Mouse (Mus musculus): Measurements from ENCODE around the gene Ehbp1.

The Ehbp1 gene

DNA sequence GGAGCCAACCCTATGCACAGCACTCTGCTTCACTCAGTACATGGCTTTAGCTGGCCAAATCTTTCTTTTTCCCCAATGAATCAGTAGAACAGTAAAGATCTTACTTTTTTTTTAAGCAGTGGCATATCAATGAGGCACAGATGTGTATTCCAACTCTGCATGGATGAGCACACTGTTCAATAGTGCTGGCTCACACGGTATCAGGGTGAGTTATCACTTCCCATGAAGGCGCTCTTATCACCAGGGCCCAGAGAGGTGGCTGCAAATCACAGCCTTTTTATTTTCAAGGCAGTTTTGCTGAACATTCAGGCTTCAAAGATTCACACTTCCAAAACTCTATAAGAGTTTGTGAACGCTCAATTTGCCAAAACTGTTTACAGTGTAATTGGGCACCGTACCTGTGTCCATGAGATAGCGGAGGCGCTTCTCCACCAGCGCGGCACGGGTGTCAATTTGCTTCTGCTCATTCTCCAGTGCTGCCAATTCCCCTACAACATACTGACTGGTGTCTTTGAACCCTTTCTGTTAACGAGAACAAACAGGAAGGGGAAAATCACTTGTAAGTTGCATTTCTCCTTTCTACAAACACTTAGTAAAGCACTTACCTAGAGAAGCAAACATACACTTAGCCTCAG, 288.9 kb downstream of the Ehbp1 start:
- DNase-seq: no peak

DNA sequence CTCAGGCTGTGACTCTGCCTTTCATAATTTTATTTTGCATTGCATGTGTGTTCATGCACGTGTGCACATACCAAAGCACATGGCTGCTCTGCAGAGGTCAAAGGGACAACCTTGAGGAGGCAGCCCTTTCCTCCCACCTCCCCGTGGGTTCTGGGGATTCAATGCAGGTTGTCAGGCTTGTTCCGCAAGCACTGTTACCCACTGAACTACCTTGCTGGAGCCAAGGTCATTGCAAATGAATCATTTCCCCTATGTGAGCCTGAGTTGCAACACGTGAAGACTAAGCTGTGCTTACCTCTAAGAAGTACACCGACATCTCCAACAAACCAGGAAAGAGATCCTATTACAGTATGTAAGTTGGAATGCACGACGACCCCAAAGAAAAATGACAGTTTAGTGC, 291.2 kb downstream of the Ehbp1 start:
- no peak for DNase-seq

DNA sequence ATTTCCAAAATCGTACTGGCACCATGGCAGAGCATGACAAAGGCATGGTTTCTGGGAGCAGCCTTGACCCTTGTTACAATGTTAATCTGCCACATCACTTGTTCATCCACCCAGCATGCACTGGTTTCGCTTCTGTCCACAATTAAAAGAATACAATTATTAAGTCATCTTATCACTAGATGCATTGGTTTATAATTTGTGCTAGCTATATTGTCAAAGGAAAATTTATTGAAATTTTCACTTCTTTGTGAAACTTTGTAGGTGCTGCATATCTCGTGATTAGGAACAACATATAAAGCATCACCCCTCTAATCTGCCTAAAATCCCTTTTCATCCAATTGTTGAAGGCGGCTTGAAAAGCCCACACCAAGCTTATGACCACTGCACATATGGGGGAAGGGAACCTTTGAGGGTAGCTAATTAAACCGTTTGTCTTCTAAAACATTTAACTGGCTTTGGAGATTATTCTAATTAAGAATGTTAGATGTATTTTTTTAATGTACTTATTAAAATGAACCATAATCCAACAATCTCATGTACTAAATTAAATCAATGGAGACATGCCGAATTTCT, 302.2 kb downstream of the Ehbp1 start:
- DNase-seq: peak; percentile 78

DNA sequence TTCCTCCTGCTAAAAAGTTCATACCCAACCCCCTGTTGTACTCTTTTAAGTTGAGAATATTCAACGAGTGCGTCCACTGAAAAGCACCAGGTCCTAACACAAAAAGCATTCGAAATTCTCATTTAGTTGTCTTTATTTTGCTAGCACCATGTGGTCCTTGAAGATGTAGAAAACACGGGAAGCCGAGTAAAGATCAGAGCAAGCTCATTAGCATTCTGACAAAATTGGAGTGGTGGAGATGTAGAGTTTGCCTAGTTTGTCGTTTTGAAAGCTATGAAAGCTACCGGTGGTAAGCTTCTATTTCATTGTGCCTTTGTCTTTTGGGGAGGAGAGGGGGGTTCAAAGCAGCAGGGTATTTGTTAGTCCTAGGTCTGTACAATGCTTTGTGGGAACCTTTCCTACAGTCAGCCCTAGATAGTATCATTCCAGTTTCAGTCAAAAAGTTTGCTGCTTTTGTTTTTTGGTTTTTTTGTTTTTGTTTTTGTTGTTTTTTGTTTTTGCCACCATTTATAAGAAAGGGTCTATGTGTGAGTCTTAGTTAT, 307.5 kb downstream of the Ehbp1 start:
- no peak for DNase-seq

DNA sequence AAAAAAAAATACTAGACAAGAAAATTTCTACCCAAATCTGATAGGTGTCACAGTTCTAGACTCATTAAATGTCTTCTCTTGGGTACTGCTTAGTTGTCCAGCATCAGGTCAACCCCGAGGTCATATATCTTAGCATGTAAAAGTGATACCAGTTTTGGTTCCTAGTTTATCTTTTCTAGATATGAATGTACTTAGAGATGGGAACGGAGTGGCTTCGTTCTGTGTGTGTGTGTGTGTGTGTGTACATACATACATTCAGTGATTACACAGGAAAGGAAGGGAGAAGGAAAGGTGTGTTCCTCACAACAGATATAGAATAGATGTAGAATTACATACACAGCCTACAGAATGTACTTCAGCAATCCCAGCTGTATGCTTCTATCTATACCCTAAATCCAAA, 308.5 kb downstream of the Ehbp1 start:
- DNase-seq: no peak

DNA sequence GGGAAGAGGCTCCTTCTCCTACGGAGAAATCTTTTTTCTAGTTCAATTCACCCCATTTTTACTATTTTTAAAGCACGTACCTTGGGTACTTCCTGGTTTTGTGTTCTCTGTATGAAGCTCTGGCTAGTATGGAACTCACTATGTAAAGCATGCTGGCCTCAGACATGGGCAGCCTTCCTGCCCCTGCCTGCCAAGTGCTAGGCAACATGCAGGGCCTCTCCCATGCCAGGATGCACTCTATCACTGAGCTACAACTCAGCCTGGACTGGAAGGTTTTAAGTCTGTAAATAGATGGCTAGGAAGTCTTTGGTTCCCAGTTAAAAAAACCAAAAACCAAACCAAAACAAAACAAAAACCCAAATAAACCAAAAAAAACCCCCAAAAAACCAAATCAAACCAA, 321.5 kb downstream of the Ehbp1 start:
- DNase-seq: no peak

DNA sequence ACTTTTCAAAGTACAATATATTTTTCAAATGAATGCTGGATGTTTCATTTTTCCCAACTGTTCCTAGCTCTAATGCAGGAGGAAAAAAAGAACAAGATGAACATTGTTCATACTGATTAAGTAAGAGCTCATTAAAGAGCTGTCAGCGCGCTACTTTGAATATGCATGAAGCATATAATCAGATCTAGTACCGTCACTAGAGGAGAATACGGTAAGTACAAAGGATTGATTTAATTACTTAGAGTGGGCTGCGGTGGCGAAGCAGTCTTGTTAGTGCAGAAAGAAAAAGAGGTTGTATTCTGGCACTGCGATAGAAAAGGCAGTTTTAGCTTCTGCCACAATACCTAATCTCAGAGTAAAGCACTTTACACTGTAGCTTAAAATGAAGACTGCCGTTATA, 324.6 kb downstream of the Ehbp1 start:
- peak; percentile 91 for DNase-seq

DNA sequence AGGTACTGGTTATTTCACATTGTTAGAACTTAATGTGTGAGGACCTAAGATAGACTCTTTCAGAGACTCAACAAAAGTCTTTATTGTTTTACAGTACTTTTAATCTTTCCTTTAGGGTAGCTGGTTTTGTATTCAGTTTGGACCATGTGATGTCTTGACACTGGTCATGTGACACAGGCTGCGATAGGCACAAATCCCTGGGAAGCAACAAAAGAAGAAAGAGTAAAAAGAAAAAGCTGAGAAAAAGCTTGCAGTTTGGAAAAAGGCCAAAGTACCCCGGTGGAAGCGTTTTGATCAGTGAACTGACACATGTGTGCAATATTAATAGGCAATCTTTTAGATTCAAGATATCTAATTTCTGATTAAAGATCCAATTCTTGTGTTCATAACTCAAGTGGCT, 325.8 kb downstream of the Ehbp1 start:
- no peak for DNase-seq

DNA sequence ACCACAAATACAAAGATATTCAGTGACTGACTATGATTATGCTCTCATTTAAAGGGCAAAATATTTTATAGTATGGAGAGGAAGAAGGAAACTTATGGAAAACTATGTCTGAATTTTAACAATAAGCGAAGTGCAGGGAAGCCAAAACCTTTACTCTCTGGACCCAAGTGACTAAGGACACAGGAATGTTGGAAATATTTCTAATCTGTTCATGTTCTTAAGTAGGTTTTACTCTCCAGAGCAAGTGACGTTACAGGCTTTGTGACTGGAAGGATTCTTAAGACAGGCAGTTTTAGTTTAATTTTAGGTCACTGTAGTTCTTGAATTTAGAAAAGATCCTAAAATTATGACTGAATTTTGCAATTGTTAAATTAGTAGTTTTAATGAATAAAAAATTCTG, 333.3 kb downstream of the Ehbp1 start:
- DNase-seq: no peak

DNA sequence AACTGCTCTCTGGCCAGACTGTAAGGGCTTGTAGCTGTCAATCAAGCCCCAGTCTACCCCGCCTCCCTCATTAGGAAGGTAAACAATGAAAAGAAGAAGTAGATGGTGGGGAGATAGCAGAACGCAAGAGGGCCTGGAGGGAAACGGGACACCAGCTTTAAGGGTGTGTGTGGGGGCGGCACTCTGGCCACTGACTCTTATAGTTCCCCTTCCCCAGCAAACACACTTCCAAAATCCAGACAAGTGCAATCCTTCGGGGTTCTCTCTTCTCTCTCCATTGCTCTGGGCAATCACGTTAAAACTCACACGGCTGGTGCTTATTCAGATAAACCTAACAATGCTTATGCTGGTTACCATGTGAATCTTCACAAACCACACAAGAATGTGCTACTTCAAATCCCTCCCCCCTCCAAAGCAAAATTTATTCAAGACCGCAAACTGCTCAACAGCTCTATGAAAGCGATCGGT, 333.9 kb downstream of the Ehbp1 start:
- DNase-seq: peak; percentile 62

DNA sequence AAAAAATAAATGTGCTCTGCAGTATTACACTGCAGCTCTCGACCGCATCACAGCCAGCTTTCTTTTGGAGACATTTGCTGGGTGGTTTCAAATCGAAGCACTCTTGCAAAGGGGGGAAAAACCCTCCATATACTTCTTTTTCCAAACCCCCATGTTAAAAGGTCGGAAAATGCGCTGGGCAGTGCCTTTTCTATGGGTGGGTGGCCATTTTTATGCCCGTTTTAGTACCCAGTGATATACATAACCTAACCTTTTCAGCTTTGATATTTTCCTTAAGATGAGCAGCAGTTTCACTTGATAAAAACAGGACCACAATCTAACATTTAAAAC, 334.3 kb downstream of the Ehbp1 start:
- no peak for DNase-seq

DNA sequence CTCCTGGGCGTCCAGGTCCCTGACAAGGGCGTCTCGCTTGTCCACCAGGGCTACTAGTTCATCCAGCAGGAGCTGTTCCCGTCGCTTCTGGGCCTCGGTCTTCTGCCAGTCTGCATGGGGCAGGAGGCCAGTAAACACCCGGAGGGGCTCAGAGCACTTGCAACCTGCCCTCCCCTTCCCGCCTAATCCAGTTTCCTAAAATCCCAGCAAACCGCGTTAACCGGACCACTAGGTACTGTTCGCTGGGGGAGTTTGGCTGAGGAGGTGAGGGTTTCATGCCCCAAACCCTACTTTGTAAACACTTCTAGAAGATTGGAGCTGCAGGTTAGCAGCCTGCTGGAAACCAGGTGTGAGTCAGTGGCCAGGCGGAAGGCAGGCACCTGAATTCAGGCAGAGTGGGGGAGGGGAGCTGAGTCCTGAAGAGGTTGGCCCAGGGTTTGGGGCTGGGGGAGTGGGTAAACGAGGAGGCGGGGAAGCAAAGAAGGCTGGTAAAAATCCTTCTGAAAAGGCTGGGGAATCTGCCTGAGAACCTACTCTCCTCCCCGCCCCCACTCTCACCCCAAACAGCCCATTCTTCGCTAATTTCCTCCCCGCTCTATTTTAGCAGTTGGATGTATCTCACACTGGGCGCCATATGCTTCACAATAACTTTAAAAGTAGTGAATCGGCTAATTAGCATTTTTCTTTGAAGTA, 334.9 kb downstream of the Ehbp1 start:
- DNase-seq: no peak

DNA sequence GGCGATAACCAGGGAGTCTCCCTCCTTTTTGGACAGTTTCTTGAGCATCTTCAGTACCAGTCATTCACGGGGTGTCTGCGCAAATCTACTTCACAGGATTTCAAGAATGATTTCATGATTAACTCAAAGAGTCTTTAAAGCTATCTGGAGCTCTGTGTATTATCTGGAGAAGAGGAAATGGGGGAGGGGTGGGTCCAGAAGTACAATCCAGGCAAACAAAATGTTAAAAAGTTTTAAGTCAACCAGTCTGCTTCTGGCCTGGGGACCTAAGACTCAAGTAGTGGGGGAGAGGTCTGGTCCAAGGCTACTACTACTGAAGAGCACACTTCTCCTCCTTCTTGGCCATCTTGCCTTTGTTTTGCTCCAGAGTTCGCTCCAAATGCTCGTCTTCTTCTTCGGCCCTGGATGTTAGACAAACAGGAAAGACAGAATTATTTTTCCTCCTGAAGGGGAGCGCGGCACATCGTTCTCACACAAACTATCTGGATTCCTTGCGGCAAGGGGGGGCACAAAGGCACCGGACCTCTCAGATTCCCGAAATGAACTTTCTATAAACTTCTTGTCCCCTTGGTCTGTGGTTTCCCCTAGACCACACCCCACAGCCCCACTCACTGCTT, 335.5 kb downstream of the Ehbp1 start:
- no peak for DNase-seq

DNA sequence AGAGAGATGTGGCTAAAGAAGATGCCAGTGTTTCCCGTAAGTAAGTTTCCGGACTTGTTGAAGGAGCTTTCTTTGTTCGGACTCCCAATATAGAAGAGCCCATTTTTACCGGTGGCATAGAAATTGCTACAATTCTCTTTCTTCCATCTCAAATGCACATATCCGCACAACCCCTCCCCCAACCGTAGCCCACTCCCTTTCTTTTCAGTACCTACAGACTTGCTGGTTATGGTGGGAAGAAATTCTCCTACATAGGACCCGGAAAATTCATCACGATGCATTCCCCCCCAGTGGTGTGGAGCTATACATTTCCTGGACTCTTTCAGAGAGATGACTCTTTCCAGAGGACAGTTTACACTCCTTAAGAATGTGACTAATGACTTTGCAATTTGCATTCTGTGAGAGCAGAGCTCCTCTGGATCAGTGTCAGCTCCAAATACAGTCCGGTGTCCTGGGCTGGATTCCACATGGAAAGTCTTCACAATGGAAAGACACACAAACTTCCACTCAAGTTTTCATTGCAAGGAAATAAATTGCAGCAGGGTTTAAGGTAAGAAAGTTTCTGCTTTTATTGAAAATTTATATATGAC, 336.7 kb downstream of the Ehbp1 start:
- DNase-seq: no peak

DNA sequence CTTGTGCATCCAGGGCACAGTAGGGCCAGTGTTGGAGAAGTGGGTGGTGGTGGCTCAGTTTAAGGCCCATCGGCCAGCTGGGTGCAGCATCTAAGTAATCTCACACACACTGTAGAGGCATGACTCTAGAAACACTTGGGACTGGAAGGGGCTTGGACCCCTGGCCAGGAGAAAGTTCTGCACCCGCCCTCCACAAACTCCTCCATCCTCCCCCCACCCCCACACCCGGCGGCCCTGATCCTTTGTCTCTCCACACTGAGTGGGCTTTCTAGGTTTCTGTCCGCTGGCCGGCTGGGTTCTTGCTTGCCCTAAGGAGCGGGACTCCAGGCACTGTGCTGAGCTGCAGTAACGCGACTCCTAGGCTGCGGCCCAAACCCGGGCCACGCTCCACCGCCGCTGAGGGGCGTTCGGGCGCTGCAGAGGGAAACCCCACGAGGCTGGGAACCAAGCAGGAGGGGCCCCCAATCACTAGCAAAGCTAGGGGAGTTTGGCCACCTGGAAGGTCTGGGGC, 337.7 kb downstream of the Ehbp1 start:
- peak; percentile 51 for DNase-seq

DNA sequence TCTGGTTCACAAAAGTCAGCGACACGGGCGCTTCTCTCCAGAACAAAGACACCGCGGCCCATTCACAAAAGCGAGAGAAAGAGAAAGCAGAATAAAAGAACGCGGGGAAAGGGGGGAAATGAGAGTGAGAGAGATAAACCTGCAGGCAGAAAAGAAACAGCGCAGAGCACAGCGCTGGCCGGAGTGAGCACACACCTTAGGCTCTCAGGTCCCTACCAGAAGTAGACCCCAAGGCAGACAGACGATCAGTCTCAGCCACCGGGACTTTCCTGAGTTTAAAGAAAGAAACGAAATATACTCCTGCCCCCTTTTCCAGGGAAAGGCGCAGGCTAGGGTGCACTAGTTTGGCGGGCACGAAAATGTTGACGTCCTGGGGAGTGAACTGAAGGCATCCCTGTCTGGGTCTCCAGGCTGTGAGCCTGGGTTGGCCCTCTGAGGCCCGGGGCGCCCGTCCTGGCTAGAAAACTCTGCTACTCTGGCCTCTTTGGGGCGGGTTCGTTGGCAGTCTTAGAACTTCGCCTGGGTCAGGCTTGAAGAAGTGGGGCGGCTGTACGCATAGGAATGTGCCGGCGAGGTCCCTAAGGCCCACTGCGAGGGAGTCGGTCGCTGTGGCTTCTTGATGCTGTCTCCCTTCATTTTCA, 338.6 kb downstream of the Ehbp1 start:
- DNase-seq: peak; percentile 50

DNA sequence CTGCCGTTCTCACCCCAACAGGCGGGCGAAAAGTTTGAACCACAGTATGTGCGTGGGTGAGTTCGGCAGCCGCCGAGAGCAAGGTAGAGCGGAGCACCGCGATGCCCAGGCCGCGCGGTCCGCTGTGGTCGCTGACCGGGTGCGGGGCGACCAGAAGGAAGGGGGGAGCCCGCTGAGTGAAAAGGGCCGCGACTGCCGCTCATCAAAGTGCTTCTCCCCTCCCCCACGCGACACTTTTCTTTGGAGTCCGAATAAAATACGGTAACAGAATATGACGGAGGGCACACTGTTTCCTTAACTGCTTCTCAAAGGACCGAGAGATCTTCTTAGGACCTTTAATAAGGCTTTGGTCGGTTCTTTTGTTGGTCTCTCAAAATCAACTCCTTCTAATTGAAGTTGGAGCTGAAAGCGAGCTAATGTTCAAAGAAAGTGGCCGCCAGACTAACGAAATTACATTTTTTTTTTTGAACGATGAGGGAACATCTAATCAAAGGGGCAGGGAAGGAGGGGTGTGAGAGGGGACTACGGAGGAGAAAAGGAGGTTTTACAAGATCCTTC, 339.2 kb downstream of the Ehbp1 start, which contains the start of gene Otx1:
Gene Otx1, minus strand, starts transcription at position 115 of the 558 bp plus-strand sequence.
- peak; percentile 54 for DNase-seq

DNA sequence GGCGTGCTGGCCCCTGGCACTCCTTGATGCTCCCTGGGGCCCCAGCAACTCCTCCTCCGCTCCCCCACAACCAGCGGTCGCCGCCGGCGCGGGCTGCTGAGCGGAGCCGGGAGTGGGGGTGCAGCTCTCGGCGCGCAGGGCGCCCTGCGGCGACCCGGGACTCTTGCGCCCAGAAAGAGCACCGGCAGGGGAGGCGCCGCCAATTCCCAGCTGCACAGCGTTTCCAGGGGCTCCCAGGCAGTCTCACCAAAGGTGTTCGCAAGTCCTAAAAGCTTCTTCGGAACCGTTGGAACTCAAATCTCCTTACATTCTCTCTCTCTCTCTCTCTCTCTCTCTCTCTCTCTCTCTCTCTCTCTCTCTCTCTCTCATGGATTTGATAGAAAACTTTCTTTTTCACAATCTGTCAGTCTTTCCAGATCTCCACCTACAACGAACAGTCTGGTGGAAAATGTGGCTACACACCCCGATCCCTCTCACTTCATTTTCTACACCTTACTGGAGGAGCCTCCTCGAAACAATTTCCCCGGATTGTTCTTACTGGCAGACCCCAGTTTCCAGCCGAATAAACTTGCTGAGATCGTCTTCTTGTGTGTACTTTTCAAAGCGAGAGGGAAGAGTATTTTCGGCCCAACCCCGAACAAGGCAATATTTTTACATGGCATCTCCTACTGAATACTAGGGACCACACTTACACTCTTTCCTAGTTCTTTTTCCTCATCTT, 339.9 kb downstream of the Ehbp1 start:
- DNase-seq: peak; percentile 48

DNA sequence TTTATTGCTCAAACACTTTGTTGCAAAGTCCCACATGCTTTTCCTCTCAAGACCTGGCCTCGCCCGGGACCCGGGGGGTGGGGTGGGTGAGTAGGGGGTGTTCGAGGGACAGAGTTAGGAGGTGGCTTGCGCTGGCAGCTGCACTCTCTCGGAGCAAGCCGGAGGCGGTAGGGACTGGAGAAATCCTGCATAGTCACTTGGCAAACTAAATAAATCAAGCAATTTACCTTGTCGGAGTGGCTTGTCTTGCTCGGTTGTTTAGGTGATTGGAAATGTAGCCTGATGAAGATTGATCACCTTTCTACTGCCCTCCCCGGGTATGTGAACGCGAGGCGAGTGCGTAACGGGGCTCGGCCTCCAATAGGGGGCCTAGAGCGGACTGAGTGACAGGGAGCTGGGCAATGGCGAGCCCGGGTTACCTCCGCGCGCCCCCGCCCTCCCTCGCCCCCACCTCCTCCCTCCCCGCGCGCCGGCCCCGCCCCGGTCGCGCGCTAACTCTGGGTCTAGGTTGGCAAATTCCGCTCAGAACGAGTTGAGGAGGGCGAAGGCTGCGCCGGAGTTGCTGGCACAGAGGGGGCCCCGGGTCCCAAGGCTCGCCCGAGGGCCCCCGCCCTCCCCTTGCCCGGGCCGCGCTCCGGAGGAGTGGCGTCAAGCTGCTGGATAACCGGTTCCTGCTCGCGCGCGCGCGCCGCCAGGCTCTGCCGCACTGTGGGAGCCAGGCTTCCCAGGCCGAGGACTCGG, 340.6 kb downstream of the Ehbp1 start:
- peak; percentile 77 for DNase-seq

DNA sequence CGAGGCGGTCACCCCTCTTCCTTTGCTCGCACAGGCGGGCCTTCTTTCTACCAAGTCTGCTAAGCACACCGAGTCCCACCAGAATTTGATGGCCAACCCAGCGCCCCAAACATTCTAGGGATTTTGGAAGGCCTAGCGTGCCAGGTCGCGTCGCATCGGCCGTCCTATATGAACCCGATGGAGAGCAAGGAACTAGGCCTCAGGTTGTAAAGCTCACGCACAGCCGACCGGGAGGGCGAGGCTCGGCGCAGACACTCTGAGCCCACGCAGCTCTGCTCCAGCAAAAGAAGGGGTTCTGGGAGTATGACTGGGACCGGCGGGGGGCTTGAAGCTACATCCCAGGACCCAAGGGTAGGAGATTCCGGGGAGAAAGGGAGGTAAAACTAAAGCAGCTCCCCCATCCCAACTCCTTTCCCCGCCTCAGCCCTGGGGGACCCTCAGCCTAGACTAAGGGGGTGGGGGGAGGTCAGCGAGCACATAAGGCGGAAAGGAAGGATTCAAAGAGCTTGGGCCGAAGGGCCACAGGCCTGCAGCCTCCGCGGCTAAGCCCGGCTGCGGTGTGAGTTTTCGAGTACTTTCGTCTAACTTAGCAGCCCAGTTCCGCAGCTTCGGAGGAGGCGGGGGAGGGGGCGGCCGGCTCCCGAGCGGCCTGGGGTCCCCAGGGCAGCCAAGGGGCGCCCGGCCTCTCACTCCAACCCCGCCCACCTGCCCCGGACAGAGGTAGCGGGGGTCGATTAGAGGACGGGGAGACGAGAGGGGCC, 341.6 kb downstream of the Ehbp1 start:
- peak; percentile 30 for DNase-seq

All from retina, postnatal 1 day (tissue).